Mouse (Mus musculus) limb, embryonic 15.5 days (tissue): ENCODE measurements at regions not wholly inside any gene's neighbourhood (a gene's known extent, or its start where the extent isn't known, plus 50 kb on each side); places are given as distances from the start of the nearest gene placed in this dataset.

Experiments used
- ATAC-seq: fragments of 200-750 bp; cut with Nextera tagmentation; 2 replicates; pipeline ENCODE4 v1.8.0; 2017; ENCODE audit warnings: low read depth, moderate TSS enrichment; ENCODE audit not compliant: insufficient number of reproducible peaks, low FRiP score, low TSS enrichment
- H3K27ac ChIP-seq: fragments of 300-500 bp; sonication (generic); 2 replicates; pipeline ENCODE4 v1.5.1; 2015; ENCODE audit warnings: moderate library complexity, mild to moderate bottlenecking, inconsistent platforms
- H3K27me3 ChIP-seq: fragments of 300-500 bp; sonication (generic); 2 replicates; pipeline ENCODE4 v1.6.1; 2015; ENCODE audit warnings: inconsistent platforms
- H3K36me3 ChIP-seq: fragments of 300-500 bp; sonication (generic); 2 replicates; pipeline ENCODE4 v1.6.1; 2015; ENCODE audit warnings: inconsistent platforms
- H3K4me1 ChIP-seq: fragments of 300-500 bp; sonication (generic); 2 replicates; pipeline ENCODE4 v1.6.1; 2015; ENCODE audit warnings: inconsistent platforms
- H3K4me2 ChIP-seq: fragments of 300-500 bp; sonication (generic); 2 replicates; pipeline ENCODE4 v1.6.1; 2015; ENCODE audit warnings: mild to moderate bottlenecking, inconsistent platforms
- H3K4me3 ChIP-seq: fragments of 300-500 bp; sonication (generic); 2 replicates; pipeline ENCODE4 v1.5.1; 2015; ENCODE audit warnings: mild to moderate bottlenecking, inconsistent platforms
- H3K9ac ChIP-seq: fragments of 300-500 bp; sonication (generic); 2 replicates; pipeline ENCODE4 v1.6.1; 2015; ENCODE audit warnings: inconsistent platforms
- H3K9me3 ChIP-seq: fragments of 300-500 bp; sonication (generic); 2 replicates; pipeline ENCODE4 v1.6.1; 2016; ENCODE audit warnings: inconsistent platforms
- WGBS: fragments of 180-500 bp; shearing (Covaris S2); methylation state at CpG from one replicate; pipeline ENCODE4 v1.1.7; 2015; 5-methylcytosine and 5-hydroxymethylcytosine counted together

DNA sequence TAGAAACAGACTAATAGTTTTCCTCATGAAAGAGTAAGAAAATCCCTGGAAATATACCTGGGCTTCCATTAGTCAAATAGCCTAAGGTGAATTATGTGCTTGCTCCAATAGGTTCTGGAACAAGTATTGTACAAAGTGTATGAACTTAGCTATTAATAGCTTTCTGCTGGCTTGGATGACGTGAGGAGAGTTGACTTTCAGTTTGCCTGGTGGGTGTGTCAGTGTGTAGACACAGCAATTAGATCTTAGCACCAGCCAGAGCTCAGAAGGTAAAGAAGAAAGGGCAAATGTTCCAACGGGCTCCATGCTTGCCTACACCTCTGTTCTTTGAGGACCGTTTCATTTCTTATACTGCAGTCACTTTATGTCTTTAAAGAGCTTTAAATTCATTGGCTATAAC lies 654.8 kb upstream of the Mef2c start:
- Histone ChIP-seq H3K9ac (no peak overlapping the region), H3K36me3 (no peaks in the 10 kb centered on the region), H3K4me3 (no peak overlapping the region), H3K4me2 (no peak overlapping the region), H3K4me1 (no peaks in the 10 kb centered on the region), H3K9me3 (no peaks in the 10 kb centered on the region), H3K27ac (no peak overlapping the region), H3K27me3 (no peaks in the 10 kb centered on the region)
- no peak for ATAC-seq
- 45% methylated on average over 3 of the region's 3 CpGs for WGBS

DNA sequence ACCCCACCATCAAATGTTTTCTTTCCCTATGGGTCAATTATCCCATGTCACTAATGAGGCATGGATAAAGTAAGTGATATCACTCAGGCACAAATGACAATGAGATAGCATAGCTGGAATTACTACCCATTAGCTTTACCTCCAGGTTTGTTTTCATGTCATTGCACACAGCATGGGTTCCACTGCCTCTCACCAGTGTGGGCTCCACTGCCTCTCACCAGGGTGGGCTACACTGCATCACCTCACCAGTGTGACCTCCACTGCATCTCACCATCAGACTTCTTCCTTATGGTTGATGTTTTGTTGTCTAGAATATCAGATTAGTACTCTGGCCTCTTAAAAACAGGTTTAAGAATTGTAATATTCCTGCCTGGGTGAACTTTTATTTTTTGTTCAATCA lies 634.0 kb upstream of the Mef2c start:
- no peak overlapping the region for H3K4me3 ChIP-seq
- no peaks in the 10 kb centered on the region for H3K36me3 ChIP-seq
- H3K27me3 ChIP-seq: no peaks in the 10 kb centered on the region
- no peaks in the 10 kb centered on the region for H3K9me3 ChIP-seq
- no peak overlapping the region for H3K4me2 ChIP-seq
- no peak overlapping the region for H3K9ac ChIP-seq
- ATAC-seq: no peak
- no peak overlapping the region for H3K27ac ChIP-seq
- H3K4me1 ChIP-seq: no peaks in the 10 kb centered on the region

GRCm38 (mm10) chr13:82874091-82874490 lies 629.7 kb upstream of the Mef2c start:
- H3K27me3 ChIP-seq: no peaks in the 10 kb centered on the region
- H3K9me3 ChIP-seq: no peaks in the 10 kb centered on the region
- no peaks in the 10 kb centered on the region for H3K36me3 ChIP-seq
- no peak for ATAC-seq
- H3K4me2 ChIP-seq: no peak overlapping the region
- no peaks in the 10 kb centered on the region for H3K4me1 ChIP-seq
- no peak overlapping the region for H3K27ac ChIP-seq
- H3K4me3 ChIP-seq: no peak overlapping the region
- H3K9ac ChIP-seq: no peak overlapping the region
- 60% methylated on average over 1 of the region's 1 CpGs for WGBS

- H3K27ac ChIP-seq: no peak overlapping the region
- H3K4me1 ChIP-seq: no peaks in the 10 kb centered on the region
- ATAC-seq: no peak
- no peak overlapping the region for H3K4me2 ChIP-seq
- H3K36me3 ChIP-seq: no peaks in the 10 kb centered on the region
- H3K9ac ChIP-seq: no peak overlapping the region
- no peaks in the 10 kb centered on the region for H3K9me3 ChIP-seq
- no peaks in the 10 kb centered on the region for H3K27me3 ChIP-seq
- no peak overlapping the region for H3K4me3 ChIP-seq
These were observed 620.5 kb upstream of the Mef2c start for GRCm38 (mm10) chr13:82883368-82883767.

- no peak for ATAC-seq
- no peak overlapping the region for H3K9ac ChIP-seq
- no peaks in the 10 kb centered on the region for H3K36me3 ChIP-seq
- no peak overlapping the region for H3K4me2 ChIP-seq
- H3K27ac ChIP-seq: no peak overlapping the region
- H3K4me3 ChIP-seq: no peak overlapping the region
- no peaks in the 10 kb centered on the region for H3K9me3 ChIP-seq
- no peaks in the 10 kb centered on the region for H3K27me3 ChIP-seq
- no peaks in the 10 kb centered on the region for H3K4me1 ChIP-seq
- 83% methylated on average over 1 of the region's 1 CpGs for WGBS
These were observed 615.1 kb upstream of the Mef2c start for GRCm38 (mm10) chr13:82888755-82889154.

GRCm38 (mm10) chr13:82892731-82893130 lies 611.1 kb upstream of the Mef2c start:
- H3K4me2 ChIP-seq: no peak overlapping the region
- 69% methylated on average over 2 of the region's 2 CpGs for WGBS
- H3K27me3 ChIP-seq: no peaks in the 10 kb centered on the region
- no peak for ATAC-seq
- H3K36me3 ChIP-seq: no peaks in the 10 kb centered on the region
- H3K4me1 ChIP-seq: no peaks in the 10 kb centered on the region
- no peak overlapping the region for H3K9ac ChIP-seq
- no peak overlapping the region for H3K27ac ChIP-seq
- no peaks in the 10 kb centered on the region for H3K9me3 ChIP-seq
- H3K4me3 ChIP-seq: no peak overlapping the region

DNA sequence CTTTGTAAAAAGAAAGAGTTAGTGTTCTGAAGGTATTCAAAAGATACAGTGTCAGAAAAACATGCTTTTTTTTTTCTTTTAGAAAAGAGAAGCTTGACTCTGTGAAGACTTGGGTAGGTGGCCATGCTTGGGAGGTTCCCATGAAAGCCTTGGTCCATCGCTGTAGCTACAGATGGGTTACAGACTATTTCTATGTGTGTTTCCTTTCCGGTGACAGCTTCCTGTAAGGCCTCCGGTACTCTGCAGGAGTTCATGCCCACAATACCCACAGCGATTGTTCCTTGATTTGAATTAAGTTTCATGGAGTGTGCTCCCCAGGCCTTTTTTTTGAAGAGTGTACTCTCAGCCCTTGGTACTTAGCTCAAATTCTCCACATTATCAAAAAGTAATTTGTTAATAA lies 604.1 kb upstream of the Mef2c start:
- H3K36me3 ChIP-seq: no peaks in the 10 kb centered on the region
- no peak overlapping the region for H3K27ac ChIP-seq
- H3K4me3 ChIP-seq: no peak overlapping the region
- H3K4me1 ChIP-seq: no peaks in the 10 kb centered on the region
- 67% methylated on average over 4 of the region's 4 CpGs for WGBS
- ATAC-seq: no peak
- no peak overlapping the region for H3K4me2 ChIP-seq
- H3K9me3 ChIP-seq: no peaks in the 10 kb centered on the region
- no peaks in the 10 kb centered on the region for H3K27me3 ChIP-seq
- H3K9ac ChIP-seq: no peak overlapping the region

DNA sequence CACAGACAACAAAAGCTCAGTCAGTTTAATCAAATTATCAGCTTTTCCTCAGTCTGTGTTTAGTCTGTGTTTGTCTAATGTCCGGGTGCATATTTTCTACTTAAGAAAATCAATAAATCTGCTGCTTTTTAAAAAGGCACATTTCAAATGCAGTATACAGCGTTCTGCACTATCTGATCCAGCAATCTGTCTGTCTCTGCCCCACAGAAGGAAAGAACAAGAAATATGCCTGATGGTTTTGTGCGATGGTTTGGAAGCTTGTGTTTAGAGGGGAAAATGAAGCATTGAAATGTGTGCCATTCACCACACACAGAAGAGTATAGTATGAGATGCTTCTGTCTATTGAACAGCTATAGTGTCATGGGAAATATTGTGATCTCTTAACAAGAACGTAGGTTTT lies 601.7 kb upstream of the Mef2c start:
- Histone ChIP-seq H3K27me3 (no peaks in the 10 kb centered on the region), H3K36me3 (no peaks in the 10 kb centered on the region), H3K4me1 (no peaks in the 10 kb centered on the region), H3K27ac (no peak overlapping the region), H3K4me3 (no peak overlapping the region), H3K9ac (no peak overlapping the region), H3K9me3 (no peaks in the 10 kb centered on the region), H3K4me2 (no peak overlapping the region)
- 88% methylated on average over 4 of the region's 4 CpGs for WGBS
- no peak for ATAC-seq

GRCm38 (mm10) chr13:82903637-82904036 lies 600.2 kb upstream of the Mef2c start:
- H3K4me2 ChIP-seq: no peak overlapping the region
- no peak overlapping the region for H3K9ac ChIP-seq
- H3K27me3 ChIP-seq: no peaks in the 10 kb centered on the region
- no peak overlapping the region for H3K27ac ChIP-seq
- no peak overlapping the region for H3K4me3 ChIP-seq
- H3K4me1 ChIP-seq: no peaks in the 10 kb centered on the region
- no peaks in the 10 kb centered on the region for H3K36me3 ChIP-seq
- no peaks in the 10 kb centered on the region for H3K9me3 ChIP-seq
- no peak for ATAC-seq

GRCm38 (mm10) chr13:82907689-82908088 lies 596.1 kb upstream of the Mef2c start:
- Histone ChIP-seq H3K4me1 (no peaks in the 10 kb centered on the region), H3K27ac (no peak overlapping the region), H3K9me3 (no peaks in the 10 kb centered on the region), H3K27me3 (no peaks in the 10 kb centered on the region), H3K36me3 (no peaks in the 10 kb centered on the region), H3K4me3 (no peak overlapping the region), H3K4me2 (no peak overlapping the region), H3K9ac (no peak overlapping the region)
- WGBS: 81% methylated on average over 4 of the region's 4 CpGs
- no peak for ATAC-seq

- Histone ChIP-seq H3K36me3 (no peaks in the 10 kb centered on the region), H3K4me2 (no peak overlapping the region), H3K27me3 (no peaks in the 10 kb centered on the region), H3K27ac (no peak overlapping the region), H3K4me3 (no peak overlapping the region), H3K9ac (no peak overlapping the region), H3K9me3 (no peaks in the 10 kb centered on the region), H3K4me1 (no peaks in the 10 kb centered on the region)
- 86% methylated on average over 4 of the region's 4 CpGs for WGBS
- no peak for ATAC-seq
These were observed 594.7 kb upstream of the Mef2c start for GRCm38 (mm10) chr13:82909151-82909550.

DNA sequence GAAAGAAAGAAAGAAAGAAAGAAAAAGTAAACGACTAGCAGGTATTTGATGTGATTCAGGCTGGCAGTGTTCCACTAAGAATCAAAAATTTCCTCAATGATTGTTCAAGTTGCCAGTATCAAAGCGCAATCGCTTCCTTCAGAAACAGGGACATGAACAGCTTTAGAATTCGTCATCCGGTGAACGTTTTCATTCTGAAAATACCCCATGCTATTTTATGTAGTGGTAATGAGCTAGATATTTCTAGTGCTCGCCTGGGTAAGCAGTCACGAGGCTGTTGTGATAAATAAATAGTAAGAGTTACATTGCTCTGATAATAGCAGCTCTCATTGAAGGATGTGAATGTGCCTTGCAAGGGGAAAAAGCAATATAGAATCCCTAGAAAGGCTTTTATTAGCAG lies 591.0 kb upstream of the Mef2c start:
- H3K4me3 ChIP-seq: no peak overlapping the region
- no peaks in the 10 kb centered on the region for H3K9me3 ChIP-seq
- WGBS: 68% methylated on average over 8 of the region's 8 CpGs
- no peak overlapping the region for H3K9ac ChIP-seq
- no peaks in the 10 kb centered on the region for H3K36me3 ChIP-seq
- H3K27me3 ChIP-seq: no peaks in the 10 kb centered on the region
- no peaks in the 10 kb centered on the region for H3K4me1 ChIP-seq
- H3K4me2 ChIP-seq: no peak overlapping the region
- no peak overlapping the region for H3K27ac ChIP-seq
- no peak for ATAC-seq

GRCm38 (mm10) chr13:82915194-82915593 lies 588.6 kb upstream of the Mef2c start:
- no peak overlapping the region for H3K4me2 ChIP-seq

More at GRCm38 (mm10) chr13:82915194-82915593, 588.6 kb upstream of the Mef2c start:
- Histone ChIP-seq H3K27ac (no peak overlapping the region), H3K9ac (no peak overlapping the region), H3K4me3 (no peak overlapping the region), H3K36me3 (no peaks in the 10 kb centered on the region), H3K4me1 (no peaks in the 10 kb centered on the region), H3K27me3 (no peaks in the 10 kb centered on the region), H3K9me3 (no peaks in the 10 kb centered on the region)
- no peak for ATAC-seq
- WGBS: 88% methylated on average over 4 of the region's 4 CpGs
